Mouse (Mus musculus) layer of hippocampus, postnatal 14 days (tissue): ENCODE data around the gene Kctd20. TPM values are rescaled to one million over a fixed set of nuclear protein-coding genes. Genes with fewer than 3 reads are reported as not detected.

Experiments
- DNase-seq, 2 experiments: peaks; one replicate each; pipeline ENCODE4 v3.0.0; 2021 to 2022; ENCODE audit warnings: low spot score in 2 of 2, mixed read lengths in 1 of 2
- total RNA-seq, 2 experiments: library from RNA; stranded (reverse); gene quantifications; 2 replicates each; pipeline ENCODE4 v1.2.3; 2021

Kctd20 gene
- total RNA-seq, 2 experiments from 2014 or later, result 76.2 to 77.7 TPM

- no peak for DNase-seq
Measured at GRCm38 (mm10) chr17:28931436-28932211, 20.1 kb upstream of the Kctd20 start.

- no peak for DNase-seq
Measured at GRCm38 (mm10) chr17:28932274-28932673, 19.5 kb upstream of the Kctd20 start.

GRCm38 (mm10) chr17:28934120-28934916, 17.4 kb upstream of the Kctd20 start:
- no peak for DNase-seq

- no peak for DNase-seq
Measured at GRCm38 (mm10) chr17:28936133-28936532, 15.6 kb upstream of the Kctd20 start.

- DNase-seq, result no peak
Measured at GRCm38 (mm10) chr17:28936622-28937345, 15.0 kb upstream of the Kctd20 start.

- no peak for DNase-seq
Measured at GRCm38 (mm10) chr17:28940776-28941555, 10.8 kb upstream of the Kctd20 start.

- no peak for DNase-seq
Measured at GRCm38 (mm10) chr17:28942101-28942500, 9.6 kb upstream of the Kctd20 start.

- DNase-seq, result no peak
Measured at GRCm38 (mm10) chr17:28943740-28944139, 8.0 kb upstream of the Kctd20 start, which contains the start of gene Pxt1. TSS of gene Pxt1 (minus strand) at chr17:28943840.

GRCm38 (mm10) chr17:28944481-28944880, 7.3 kb upstream of the Kctd20 start:
- no peak for DNase-seq

GRCm38 (mm10) chr17:28947011-28947939, 4.5 kb upstream of the Kctd20 start:
- DNase-seq, result no peak

GRCm38 (mm10) chr17:28948661-28949060, 3.1 kb upstream of the Kctd20 start:
- DNase-seq, result peak in 1 of 2 experiments; percentile 49

GRCm38 (mm10) chr17:28950751-28951150, 999 bp upstream of the Kctd20 start:
- no peak for DNase-seq

- DNase-seq, result no peak
Measured at GRCm38 (mm10) chr17:28953251-28953650, 1.5 kb downstream of the Kctd20 start.

GRCm38 (mm10) chr17:28954416-28954815, 2.7 kb downstream of the Kctd20 start:
- DNase-seq, result no peak

GRCm38 (mm10) chr17:28960597-28960996, 8.8 kb downstream of the Kctd20 start:
- DNase-seq, result no peak

- no peak for DNase-seq
Measured at GRCm38 (mm10) chr17:28961596-28961995, 9.8 kb downstream of the Kctd20 start.

- DNase-seq, result no peak
Measured at GRCm38 (mm10) chr17:28967021-28967610, 15.4 kb downstream of the Kctd20 start.

GRCm38 (mm10) chr17:28970122-28970521, 18.4 kb downstream of the Kctd20 start:
- no peak for DNase-seq

GRCm38 (mm10) chr17:28979091-28979490, 27.3 kb downstream of the Kctd20 start:
- no peak for DNase-seq
